Mouse (Mus musculus) bone marrow, adult 2 months (tissue): ENCODE results near the gene Abat.

Source experiments
- CTCF ChIP-seq: fragments of 200-500 bp; IDR thresholded peaks from 2 replicates; pipeline ENCODE4 v1.5.1; 2011; ENCODE audit warnings: low read length, control low read depth; ENCODE audit not compliant: control insufficient read depth, insufficient read depth
- POLR2A ChIP-seq: fragments of 200-500 bp; IDR thresholded peaks from 2 replicates; pipeline ENCODE4 v1.6.1; 2011; ENCODE audit warnings: low read depth, mild to moderate bottlenecking, control low read depth, low read length, borderline replicate concordance; ENCODE audit not compliant: control insufficient read depth

DNA sequence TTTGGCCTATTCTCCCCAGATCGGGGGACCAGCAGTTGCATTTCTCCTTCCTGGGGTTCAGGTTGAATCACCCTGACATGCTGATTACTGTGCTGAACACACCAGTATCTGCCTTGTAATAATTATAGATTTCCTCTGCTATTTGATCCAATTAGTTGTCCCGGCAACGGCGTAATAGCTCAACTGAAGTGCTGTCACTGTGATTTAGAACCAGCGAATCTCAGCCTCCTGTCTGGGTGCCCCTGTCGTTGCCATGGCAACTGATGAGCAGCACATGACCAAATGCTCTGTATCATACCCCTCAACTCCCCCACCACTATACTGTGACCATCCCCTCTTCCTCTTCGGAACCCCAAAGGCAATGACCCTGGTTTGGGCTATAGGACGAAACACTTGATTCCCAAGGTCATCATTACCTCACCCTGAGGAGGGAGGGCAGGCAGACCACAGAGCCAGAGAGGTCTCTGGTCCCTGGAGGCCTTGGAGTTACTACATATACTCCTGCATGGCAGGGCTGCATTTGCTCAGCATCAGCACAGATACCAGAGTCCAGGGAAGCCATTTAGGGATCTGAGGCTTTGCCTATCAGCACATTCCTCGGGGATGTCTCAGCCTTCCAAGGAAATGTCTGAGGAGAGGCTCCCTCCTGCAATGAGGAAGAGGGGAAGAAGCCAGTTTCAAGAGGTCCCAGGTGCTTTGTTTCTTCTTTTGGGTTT lies 26.1 kb downstream of the Abat start:
- TF ChIP-seq CTCF (no peak), POLR2A (no peak)
